Comparison of ENCODE assay signal across 24 mouse cellular contexts in the genomic region with DNA sequence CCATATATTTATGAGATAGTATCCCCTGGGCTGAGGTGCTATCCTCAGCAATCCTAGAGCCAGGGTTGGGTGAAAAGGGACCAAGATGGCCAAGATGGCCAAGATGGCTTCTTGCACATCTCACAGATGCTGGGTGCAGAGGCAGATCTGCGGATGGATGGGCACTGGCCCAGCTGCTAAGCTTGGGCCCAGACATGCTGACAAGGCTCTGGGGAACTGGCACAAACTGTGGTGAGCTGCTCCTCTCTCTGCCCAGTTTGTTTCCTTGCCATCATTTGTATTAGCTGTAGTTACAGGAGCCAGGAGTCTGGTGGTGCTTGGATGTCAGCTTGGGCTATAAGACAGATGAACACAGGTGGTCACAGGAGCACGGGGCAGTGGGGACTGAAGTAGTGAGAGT. TPM values are rescaled to one million over a fixed set of nuclear protein-coding genes. Genes with fewer than 3 reads are reported as not detected.
DNase-seq lines count a peak whose midpoint lies in the region; ATAC-seq and TF ChIP-seq lines count a peak whose summit lies in the region.
"Had no signal": no experiment of that assay in that cellular context is flagged by ENCODE, and none has a peak within 500 bp of the region (broad histone marks: within the 10 kb centered on the region; RNA-seq: fewer than 3 reads in every experiment).

No protein-coding gene starts in this region.

- H3K27me3 ChIP-seq in cerebellum, adult 2 months (ENCODE audit: control insufficient read depth, insufficient read depth, low read length) = no peaks in the 10 kb centered on the region
- no peaks in the 10 kb centered on the region for H3K27me3 ChIP-seq in heart, embryonic 13.5 days (replicated peaks)
- no peaks in the 10 kb centered on the region for H3K27me3 ChIP-seq in heart, embryonic 11.5 days (ENCODE audit: control insufficient read depth, insufficient read depth, low read length)
- no peaks in the 10 kb centered on the region for H3K27me3 ChIP-seq in midbrain, postnatal 0 days (ENCODE audit: insufficient read depth, low read length)
- no peaks in the 10 kb centered on the region for H3K27me3 ChIP-seq in midbrain, embryonic 10.5 days (ENCODE audit: low read depth, poor library complexity, severe bottlenecking)
- H3K27me3 ChIP-seq: hindbrain, embryonic 13.5 days; limb, embryonic 12.5 days; lung, embryonic 15.5 days; Patski had no signal

- peaks cover 59% of the 10 kb centered on the region for H3K4me1 ChIP-seq in cerebellum, adult 2 months (ENCODE audit: control insufficient read depth, insufficient read depth, low read length)
- peaks cover 61% of the 10 kb centered on the region for H3K4me1 ChIP-seq in heart, embryonic 13.5 days
- peaks cover 28% of the 10 kb centered on the region for H3K4me1 ChIP-seq in heart, embryonic 11.5 days (ENCODE audit: control insufficient read depth, insufficient read depth, low read length)
- H3K4me1 ChIP-seq in midbrain, postnatal 0 days (ENCODE audit: insufficient read depth, low read length) = no peaks in the 10 kb centered on the region
- no peaks in the 10 kb centered on the region for H3K4me1 ChIP-seq in midbrain, embryonic 10.5 days
- H3K4me1 ChIP-seq: limb, embryonic 12.5 days; lung, embryonic 15.5 days had no signal

- 6% methylated on average over 2 of the region's 2 CpGs for WGBS in cerebellum, adult 2 months
- WGBS in heart, embryonic 13.5 days = 83% methylated on average over 2 of the region's 2 CpGs
- 89% methylated on average over 2 of the region's 2 CpGs for WGBS in heart, embryonic 11.5 days (ENCODE audit: insufficient replicate concordance)
- WGBS in midbrain, postnatal 0 days = 82% methylated on average over 2 of the region's 2 CpGs
- WGBS in midbrain, embryonic 10.5 days = 92% methylated on average over 2 of the region's 2 CpGs

- TF ChIP-seq POLR2A in cerebellum, adult 2 months (IDR thresholded peaks at IDR 0.05; ENCODE audit: borderline replicate concordance, insufficient read depth, low read length) = no peak

- H3K27ac ChIP-seq in cerebellum, adult 2 months (ENCODE audit: insufficient read depth, low read length) = peak overlapping the region; percentile 48; the same call in 1 of the 2 replicates
- H3K27ac ChIP-seq in heart, embryonic 13.5 days (replicated peaks) = no peak overlapping the region
- H3K27ac ChIP-seq in heart, embryonic 11.5 days (ENCODE audit: low read depth, low read length) = no peak overlapping the region
- no peak overlapping the region for H3K27ac ChIP-seq in midbrain, postnatal 0 days (ENCODE audit: low read depth, low read length)
- H3K27ac ChIP-seq in midbrain, embryonic 10.5 days (replicated peaks) = no peak overlapping the region
- H3K27ac ChIP-seq: heart, embryonic 10.5 days; hindbrain, embryonic 13.5 days; limb, embryonic 12.5 days; liver, embryonic 14.5 days; lung, embryonic 15.5 days had no signal

- H3K4me2 ChIP-seq in heart, embryonic 13.5 days = no peak overlapping the region
- no peak overlapping the region for H3K4me2 ChIP-seq in heart, embryonic 11.5 days
- no peak overlapping the region for H3K4me2 ChIP-seq in midbrain, postnatal 0 days (ENCODE audit: low read depth, low read length, poor library complexity, severe bottlenecking)
- H3K4me2 ChIP-seq: hindbrain, embryonic 13.5 days; limb, embryonic 12.5 days; lung, embryonic 15.5 days had no signal

- no peak for ATAC-seq in heart, embryonic 13.5 days (ENCODE audit: extremely low read depth, insufficient number of reproducible peaks, low FRiP score, low TSS enrichment)
- no peak for ATAC-seq in heart, embryonic 11.5 days (replicated peaks; ENCODE audit: insufficient number of reproducible peaks, low FRiP score, low TSS enrichment)
- ATAC-seq in midbrain, postnatal 0 days (ENCODE audit: low FRiP score) = no peak
- ATAC-seq: forebrain, postnatal 0 days; Patski had no signal

- H3K4me3 ChIP-seq in cerebellum, adult 2 months (replicated peaks; ENCODE audit: insufficient read depth, low read depth, low read length) = no peak overlapping the region
- H3K4me3 ChIP-seq in heart, embryonic 13.5 days = no peak overlapping the region
- no peak overlapping the region for H3K4me3 ChIP-seq in heart, embryonic 11.5 days (ENCODE audit: low read depth, low read length)
- no peak overlapping the region for H3K4me3 ChIP-seq in midbrain, postnatal 0 days (ENCODE audit: low read depth, low read length)
- no peak overlapping the region for H3K4me3 ChIP-seq in midbrain, embryonic 10.5 days
- H3K4me3 ChIP-seq: erythroblast, embryonic 14.5 days; heart, embryonic 10.5 days; hindbrain, embryonic 13.5 days; limb, embryonic 12.5 days; lung, embryonic 15.5 days had no signal

- peaks cover 81% of the 10 kb centered on the region for H3K36me3 ChIP-seq in heart, embryonic 13.5 days
- peaks cover 20% of the 10 kb centered on the region for H3K36me3 ChIP-seq in heart, embryonic 11.5 days (ENCODE audit: control insufficient read depth, insufficient read depth, low read length)
- peaks cover 32% of the 10 kb centered on the region for H3K36me3 ChIP-seq in midbrain, postnatal 0 days (ENCODE audit: insufficient read depth, low read length)
- peaks cover 100% of the 10 kb centered on the region for H3K36me3 ChIP-seq in midbrain, embryonic 10.5 days

- peak in 1 of 2 experiments; percentile 40 for DNase-seq in cerebellum, adult 2 months
- DNase-seq in cerebellum, adult 18-20 months = no peak
- DNase-seq in midbrain, postnatal 0 days (ENCODE audit: low spot score) = peak; percentile 19
- DNase-seq in midbrain, embryonic 10.5 days (ENCODE audit: low spot score) = no peak
- no peak for DNase-seq in adrenal gland, postnatal 10 days
- no peak for DNase-seq in lung, postnatal 25 days (ENCODE audit: low spot score)
- DNase-seq: adrenal gland, postnatal 14 days; cerebellum, adult 11-12 months; forebrain, postnatal 0 days; heart, postnatal 14 days; kidney, postnatal 36 days; layer of hippocampus, adult 9-11 months; midbrain, embryonic 14.5 days; right cerebral cortex, postnatal 4 days had no signal

- peak overlapping the region; percentile 25; the same call in 1 of the 2 replicates for H3K9ac ChIP-seq in heart, embryonic 13.5 days
- no peak overlapping the region for H3K9ac ChIP-seq in heart, embryonic 11.5 days (ENCODE audit: low read depth, low read length)
- no peak overlapping the region for H3K9ac ChIP-seq in midbrain, postnatal 0 days (replicated peaks; ENCODE audit: low read length, poor library complexity, severe bottlenecking)
- H3K9ac ChIP-seq: forebrain, postnatal 0 days; limb, embryonic 12.5 days; liver, embryonic 14.5 days; lung, embryonic 15.5 days had no signal

- TF ChIP-seq CTCF in cerebellum, adult 2 months (IDR thresholded peaks at IDR 0.05; ENCODE audit: borderline replicate concordance, insufficient read depth, low read depth, low read length) = no peak
- TF ChIP-seq CTCF in midbrain, postnatal 0 days (IDR thresholded peaks at IDR 0.05) = no peak

- no peaks in the 10 kb centered on the region for H3K9me3 ChIP-seq in heart, embryonic 13.5 days
- H3K9me3 ChIP-seq in heart, embryonic 11.5 days (replicated peaks; ENCODE audit: control insufficient read depth, low read length) = no peaks in the 10 kb centered on the region
- H3K9me3 ChIP-seq in midbrain, postnatal 0 days (ENCODE audit: low read length) = no peaks in the 10 kb centered on the region
- no peaks in the 10 kb centered on the region for H3K9me3 ChIP-seq in midbrain, embryonic 10.5 days (replicated peaks)
- H3K9me3 ChIP-seq: heart, embryonic 10.5 days; hindbrain, embryonic 13.5 days; limb, embryonic 12.5 days; lung, embryonic 15.5 days had no signal

RNA-seq across cellular contexts. Expression of a gene that starts 11.6 kb away (rescaled TPM):
- polyA plus RNA-seq in cerebellum, adult 2 months (2012; rRNA removed) = 122 and 125 TPM in 2 replicates
- 58.8 and 66.6 TPM in 2 replicates for polyA plus RNA-seq in heart, embryonic 13.5 days (2015; fragmentation: Nextera tagmentation; extraction: Ambion mirVana)
- 65.9 and 66.2 TPM in 2 replicates for polyA plus RNA-seq in heart, embryonic 11.5 days (2014; fragmentation: Nextera tagmentation; extraction: Ambion mirVana)
- total RNA-seq in midbrain, postnatal 0 days (2014; rRNA removed) = 114 and 136 TPM in 2 replicates
- polyA plus RNA-seq in midbrain, postnatal 0 days (2015; fragmentation: Nextera tagmentation; extraction: Ambion mirVana) = 96.0 and 98.9 TPM in 2 replicates
- polyA plus RNA-seq in midbrain, embryonic 10.5 days (2016; fragmentation: Nextera tagmentation; extraction: Ambion mirVana) = 140 and 145 TPM in 2 replicates
- 10 to 100 TPM; 56.6 to 62.0 TPM for total RNA-seq in adrenal gland, postnatal 10 days (2021)

RNA-seq across cellular contexts. Expression of a gene that starts 32.9 kb away (rescaled TPM):
- 518 and 557 TPM in 2 replicates for polyA plus RNA-seq in cerebellum, adult 2 months (2012; rRNA removed)
- 783 and 886 TPM in 2 replicates for polyA plus RNA-seq in heart, embryonic 13.5 days (2015; fragmentation: Nextera tagmentation; extraction: Ambion mirVana)
- 651 and 677 TPM in 2 replicates for polyA plus RNA-seq in heart, embryonic 11.5 days (2014; fragmentation: Nextera tagmentation; extraction: Ambion mirVana)
- 335 and 480 TPM in 2 replicates for total RNA-seq in midbrain, postnatal 0 days (2014; rRNA removed)
- 630 and 676 TPM in 2 replicates for polyA plus RNA-seq in midbrain, postnatal 0 days (2015; fragmentation: Nextera tagmentation; extraction: Ambion mirVana)
- 385 and 393 TPM in 2 replicates for polyA plus RNA-seq in midbrain, embryonic 10.5 days (2016; fragmentation: Nextera tagmentation; extraction: Ambion mirVana)
- total RNA-seq in adrenal gland, postnatal 10 days (2021) = 100 to 1,000 TPM; 432 to 465 TPM

RNA-seq across cellular contexts. Expression of a gene that starts 33.2 kb away (rescaled TPM):
- polyA plus RNA-seq in cerebellum, adult 2 months (2012; rRNA removed) = 17.0 and 18.2 TPM in 2 replicates
- polyA plus RNA-seq in heart, embryonic 13.5 days (2015; fragmentation: Nextera tagmentation; extraction: Ambion mirVana) = 12.7 and 13.3 TPM in 2 replicates
- 11.9 and 13.4 TPM in 2 replicates for polyA plus RNA-seq in heart, embryonic 11.5 days (2014; fragmentation: Nextera tagmentation; extraction: Ambion mirVana)
- 32.3 and 36.9 TPM in 2 replicates for total RNA-seq in midbrain, postnatal 0 days (2014; rRNA removed)
- polyA plus RNA-seq in midbrain, postnatal 0 days (2015; fragmentation: Nextera tagmentation; extraction: Ambion mirVana) = 19.2 and 19.8 TPM in 2 replicates
- 12.0 and 16.5 TPM in 2 replicates for polyA plus RNA-seq in midbrain, embryonic 10.5 days (2016; fragmentation: Nextera tagmentation; extraction: Ambion mirVana)
- 10 to 100 TPM; 16.8 to 24.2 TPM for total RNA-seq in adrenal gland, postnatal 10 days (2021)

RNA-seq across cellular contexts. Expression of a gene that starts 56.7 kb away (rescaled TPM):
- 1.2 and 1.4 TPM in 2 replicates for polyA plus RNA-seq in cerebellum, adult 2 months (2012; rRNA removed)
- polyA plus RNA-seq in heart, embryonic 13.5 days (2015; fragmentation: Nextera tagmentation; extraction: Ambion mirVana) = 0.22 and 0.40 TPM in 2 replicates
- polyA plus RNA-seq in heart, embryonic 11.5 days (2014; fragmentation: Nextera tagmentation; extraction: Ambion mirVana) = 0.20 and 0.42 TPM in 2 replicates
- total RNA-seq in midbrain, postnatal 0 days (2014; rRNA removed) = 0.99 and 3.0 TPM in 2 replicates
- 1.5 TPM in 2 replicates for polyA plus RNA-seq in midbrain, postnatal 0 days (2015; fragmentation: Nextera tagmentation; extraction: Ambion mirVana)
- polyA plus RNA-seq in midbrain, embryonic 10.5 days (2016; fragmentation: Nextera tagmentation; extraction: Ambion mirVana) = 0.61 and 0.79 TPM in 2 replicates
- total RNA-seq in adrenal gland, postnatal 10 days (2021) = 1 to 10 TPM in 1 of 2 experiments, under 1 TPM in 1; 0.66 to 1.1 TPM
- total RNA-seq: common myeloid progenitor, adult 5-6 weeks; heart, postnatal 14 days had no signal
- polyA plus RNA-seq: erythroblast, embryonic 14.5 days had no signal

RNA-seq across cellular contexts. Expression of a gene that starts 58.0 kb away (rescaled TPM):
- polyA plus RNA-seq in cerebellum, adult 2 months (2012; rRNA removed) = 86.0 and 88.7 TPM in 2 replicates
- 54.4 and 58.9 TPM in 2 replicates for polyA plus RNA-seq in heart, embryonic 13.5 days (2015; fragmentation: Nextera tagmentation; extraction: Ambion mirVana)
- polyA plus RNA-seq in heart, embryonic 11.5 days (2014; fragmentation: Nextera tagmentation; extraction: Ambion mirVana) = 54.1 and 62.2 TPM in 2 replicates
- total RNA-seq in midbrain, postnatal 0 days (2014; rRNA removed) = 68.1 and 69.5 TPM in 2 replicates
- 40.1 and 40.2 TPM in 2 replicates for polyA plus RNA-seq in midbrain, postnatal 0 days (2015; fragmentation: Nextera tagmentation; extraction: Ambion mirVana)
- polyA plus RNA-seq in midbrain, embryonic 10.5 days (2016; fragmentation: Nextera tagmentation; extraction: Ambion mirVana) = 52.4 and 54.4 TPM in 2 replicates
- 100 to 1,000 TPM; 229 to 256 TPM for total RNA-seq in adrenal gland, postnatal 10 days (2021)
